Mouse (Mus musculus) midbrain, embryonic 15.5 days (tissue): ENCODE results near the gene Guca2a. TPM values are rescaled to one million over a fixed set of nuclear protein-coding genes. Genes with fewer than 3 reads are reported as not detected.

Experiments used
- ATAC-seq: fragments of 200-750 bp; cut with Nextera tagmentation; replicated peaks from 2 replicates; pipeline ENCODE4 v1.8.0; 2017; ENCODE audit warnings: moderate TSS enrichment
- H3K27ac ChIP-seq: fragments of 300-500 bp; sonication (generic); 2 replicates; pipeline ENCODE4 v1.5.1; 2015; ENCODE audit warnings: mild to moderate bottlenecking, inconsistent platforms
- H3K27me3 ChIP-seq: fragments of 300-500 bp; sonication (generic); replicated peaks from 2 replicates; pipeline ENCODE4 v1.6.1; 2015; ENCODE audit warnings: inconsistent platforms
- H3K36me3 ChIP-seq: fragments of 300-500 bp; sonication (generic); replicated peaks from 2 replicates; pipeline ENCODE4 v1.6.1; 2015; ENCODE audit warnings: inconsistent platforms
- H3K4me1 ChIP-seq: fragments of 300-500 bp; sonication (generic); 2 replicates; pipeline ENCODE4 v1.6.1; 2015; ENCODE audit warnings: inconsistent platforms
- H3K4me2 ChIP-seq: fragments of 300-500 bp; sonication (generic); 2 replicates; pipeline ENCODE4 v1.6.1; 2015; ENCODE audit warnings: inconsistent platforms, mild to moderate bottlenecking, moderate library complexity
- H3K4me3 ChIP-seq: fragments of 300-500 bp; sonication (generic); 2 replicates; pipeline ENCODE4 v1.5.1; 2015; ENCODE audit warnings: mild to moderate bottlenecking, inconsistent platforms
- H3K9ac ChIP-seq: fragments of 300-500 bp; sonication (generic); 2 replicates; pipeline ENCODE4 v1.6.1; 2015; ENCODE audit warnings: mild to moderate bottlenecking, inconsistent platforms
- H3K9me3 ChIP-seq: fragments of 300-500 bp; sonication (generic); 2 replicates; pipeline ENCODE4 v1.6.1; 2016; ENCODE audit warnings: inconsistent platforms
- WGBS: fragments of 180-500 bp; shearing (Covaris S2); methylation state at CpG from one replicate; pipeline ENCODE4 v1.1.7; 2015; ENCODE audit warnings: mixed read lengths; 5-methylcytosine and 5-hydroxymethylcytosine counted together
- polyA plus RNA-seq: library from polyadenylated mRNA; unstranded; fragments of >200 nt; fragmentation: Nextera tagmentation; extraction: Ambion mirVana; gene quantifications from 2 replicates; pipeline ENCODE4 v1.2.1, GENCODE M21; 2015

Guca2a gene
- polyA plus RNA-seq, 1 experiment from 2014 or later, result not detected

GRCm38 (mm10) chr4:119669356-119670209 is 32.1 kb downstream of the Guca2a start:
- ATAC-seq, result peak; percentile 46; the same call in 1 of the 2 replicates
- no peaks in the 10 kb centered on the region for H3K9me3 ChIP-seq
- H3K36me3 ChIP-seq, result no peaks in the 10 kb centered on the region
- 0 out of 2 replicates have a peak overlapping the region, but pooled peaks have one; percentile 14 for H3K27ac ChIP-seq
- H3K9ac ChIP-seq, result no peak overlapping the region
- H3K4me1 ChIP-seq, result peaks cover 13% of the 10 kb centered on the region
- 56% methylated on average over 10 of the region's 10 CpGs for WGBS
- no peaks in the 10 kb centered on the region for H3K27me3 ChIP-seq
- no peak overlapping the region for H3K4me2 ChIP-seq
- no peak overlapping the region for H3K4me3 ChIP-seq

- 28% methylated on average over 7 of the region's 7 CpGs for WGBS
- H3K27me3 ChIP-seq, result no peaks in the 10 kb centered on the region
- peaks cover 13% of the 10 kb centered on the region for H3K4me1 ChIP-seq
- H3K4me2 ChIP-seq, result no peak overlapping the region
- H3K9me3 ChIP-seq, result no peaks in the 10 kb centered on the region
- no peak overlapping the region for H3K9ac ChIP-seq
- no peak overlapping the region for H3K4me3 ChIP-seq
- no peaks in the 10 kb centered on the region for H3K36me3 ChIP-seq
- ATAC-seq, result 0 out of 2 replicates have a peak, but pooled peaks have one; percentile 38
- H3K27ac ChIP-seq, result no peak overlapping the region
Observed at GRCm38 (mm10) chr4:119670210-119670555, 32.7 kb downstream of the Guca2a start.

GRCm38 (mm10) chr4:119670736-119671135 is 33.2 kb downstream of the Guca2a start:
- no peaks in the 10 kb centered on the region for H3K27me3 ChIP-seq
- 79% methylated on average over 6 of the region's 6 CpGs for WGBS
- no peaks in the 10 kb centered on the region for H3K9me3 ChIP-seq
- no peaks in the 10 kb centered on the region for H3K36me3 ChIP-seq
- ATAC-seq, result no peak
- peaks cover 13% of the 10 kb centered on the region for H3K4me1 ChIP-seq
- no peak overlapping the region for H3K4me2 ChIP-seq
- H3K4me3 ChIP-seq, result no peak overlapping the region
- H3K27ac ChIP-seq, result no peak overlapping the region; the same call in 1 of the 2 replicates
- H3K9ac ChIP-seq, result no peak overlapping the region

GRCm38 (mm10) chr4:119671164-119671563 is 33.7 kb downstream of the Guca2a start:
- H3K27ac ChIP-seq, result no peak overlapping the region; the same call in 1 of the 2 replicates
- no peak for ATAC-seq
- WGBS, result 93% methylated on average over 9 of the region's 9 CpGs

GRCm38 (mm10) chr4:119672685-119673084 is 35.2 kb downstream of the Guca2a start:
- H3K9me3 ChIP-seq, result no peaks in the 10 kb centered on the region
- H3K9ac ChIP-seq, result no peak overlapping the region
- H3K36me3 ChIP-seq, result no peaks in the 10 kb centered on the region
- H3K4me2 ChIP-seq, result no peak overlapping the region
- 33% methylated on average over 5 of the region's 5 CpGs for WGBS
- ATAC-seq, result no peak
- H3K4me3 ChIP-seq, result no peak overlapping the region
- H3K4me1 ChIP-seq, result peaks cover 13% of the 10 kb centered on the region
- no peak overlapping the region for H3K27ac ChIP-seq
- H3K27me3 ChIP-seq, result no peaks in the 10 kb centered on the region

More at GRCm38 (mm10) chr4:119671164-119671563, 33.7 kb downstream of the Guca2a start:
- Histone ChIP-seq H3K9ac (no peak overlapping the region), H3K36me3 (no peaks in the 10 kb centered on the region), H3K9me3 (no peaks in the 10 kb centered on the region), H3K4me1 (peaks cover 13% of the 10 kb centered on the region), H3K4me2 (no peak overlapping the region), H3K4me3 (no peak overlapping the region), H3K27me3 (no peaks in the 10 kb centered on the region)

GRCm38 (mm10) chr4:119682596-119682995 is 45.1 kb downstream of the Guca2a start:
- ATAC-seq, result no peak
- Histone ChIP-seq H3K9ac (no peak overlapping the region), H3K4me1 (peaks cover 6% of the 10 kb centered on the region), H3K36me3 (no peaks in the 10 kb centered on the region), H3K4me3 (no peak overlapping the region), H3K27me3 (no peaks in the 10 kb centered on the region), H3K27ac (no peak overlapping the region), H3K9me3 (no peaks in the 10 kb centered on the region), H3K4me2 (no peak overlapping the region)
- 29% methylated on average over 5 of the region's 5 CpGs for WGBS

GRCm38 (mm10) chr4:119685746-119686145 is 48.2 kb downstream of the Guca2a start:
- Histone ChIP-seq H3K9me3 (no peaks in the 10 kb centered on the region), H3K27me3 (no peaks in the 10 kb centered on the region), H3K9ac (no peak overlapping the region), H3K4me3 (no peak overlapping the region), H3K27ac (no peak overlapping the region), H3K36me3 (no peaks in the 10 kb centered on the region), H3K4me2 (no peak overlapping the region), H3K4me1 (peaks cover 6% of the 10 kb centered on the region)
- no peak for ATAC-seq
- WGBS, result 93% methylated on average over 2 of the region's 2 CpGs

Other genes starting within 250 kb of the Guca2a start
- 23.2 and 23.8 TPM in 2 replicates for gene Ccdc30, start 222.2 kb upstream of the Guca2a start, polyA plus RNA-seq
- gene Ppcs, start 215.3 kb upstream of the Guca2a start, polyA plus RNA-seq, result 20.8 and 22.2 TPM in 2 replicates
- gene Zmynd12, start 214.9 kb upstream of the Guca2a start, polyA plus RNA-seq, result 0.18 and 0.63 TPM in 2 replicates
- gene Rimkla, start 145.1 kb upstream of the Guca2a start, polyA plus RNA-seq, result 25.5 and 27.6 TPM in 2 replicates
- 34.5 and 38.2 TPM in 2 replicates for gene Foxj3, start 100.7 kb upstream of the Guca2a start, polyA plus RNA-seq
- gene Frg2f1, start 98.2 kb upstream of the Guca2a start, polyA plus RNA-seq, result 9.9 and 13.3 TPM in 2 replicates
- gene Guca2b, start 21.2 kb downstream of the Guca2a start, polyA plus RNA-seq, result not detected in 2 replicates
- gene Hivep3, start 96.1 kb downstream of the Guca2a start, polyA plus RNA-seq, result 18.9 and 19.0 TPM in 2 replicates